Comparison of ENCODE assay signal across 10 mouse cellular contexts in the genomic region with DNA sequence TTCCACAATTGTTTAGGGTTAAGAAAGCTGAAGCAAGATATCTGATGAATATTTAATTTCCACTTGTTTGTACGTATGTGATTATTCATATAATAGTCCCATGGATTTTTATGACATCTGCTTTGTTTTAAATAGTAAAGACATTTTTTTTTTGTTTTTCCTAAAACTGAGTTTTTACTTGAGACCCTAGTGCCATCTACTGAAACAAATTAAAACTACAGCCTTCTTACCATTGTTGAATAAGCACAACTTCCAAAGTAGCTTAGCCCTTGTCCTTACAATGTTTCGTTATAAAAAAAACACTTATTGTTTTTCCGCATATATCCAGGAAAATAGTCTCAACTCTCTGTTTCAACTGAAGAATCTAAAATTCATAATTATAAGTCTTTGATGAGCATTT.
A peak's percentile ranks its signal among the peaks of the same experiment; 100 is the strongest.
DNase-seq lines count a peak whose midpoint lies in the region; ATAC-seq and TF ChIP-seq lines count a peak whose summit lies in the region.
"Had no signal": no experiment of that assay in that cellular context is flagged by ENCODE, and none has a peak within 500 bp of the region (broad histone marks: within the 10 kb centered on the region; RNA-seq: fewer than 3 reads in every experiment).

No protein-coding gene starts in this region.

- no peak for DNase-seq in heart, adult 2 months
- no peak for DNase-seq in heart, adult 9 months (ENCODE audit: low spot score in 2 of 2)
- peak; percentile 83 for DNase-seq in midbrain, embryonic 14.5 days
- DNase-seq in embryo, embryonic 10 days (ENCODE audit: low spot score): peak; percentile 26
- no peak for DNase-seq in stomach, postnatal 0 days (ENCODE audit: low spot score)
- no peak for DNase-seq in left cerebral cortex, adult 11 months (ENCODE audit: low spot score)
- no peak for DNase-seq in right cerebral cortex, postnatal 10 days (ENCODE audit: low spot score in 2 of 2)

- H3K4me3 ChIP-seq in heart, adult 2 months: no peak overlapping the region
- no peak overlapping the region for H3K4me3 ChIP-seq in midbrain, embryonic 14.5 days (replicated peaks; ENCODE audit: low read depth, low read length)
- no peak overlapping the region for H3K4me3 ChIP-seq in midbrain, embryonic 16.5 days (ENCODE audit: low read depth, low read length)
- no peak overlapping the region for H3K4me3 ChIP-seq in stomach, postnatal 0 days (ENCODE audit: low read depth, low read length)
- H3K4me3 ChIP-seq: embryonic facial prominence, embryonic 15.5 days; heart, embryonic 13.5 days had no signal

- no peaks in the 10 kb centered on the region for H3K9me3 ChIP-seq in midbrain, embryonic 14.5 days (ENCODE audit: control insufficient read depth, low read length)
- no peaks in the 10 kb centered on the region for H3K9me3 ChIP-seq in midbrain, embryonic 16.5 days (replicated peaks; ENCODE audit: control insufficient read depth, low read length, poor library complexity, severe bottlenecking)
- H3K9me3 ChIP-seq in stomach, postnatal 0 days (ENCODE audit: control insufficient read depth, low read length): no peaks in the 10 kb centered on the region
- H3K9me3 ChIP-seq: embryonic facial prominence, embryonic 15.5 days; heart, embryonic 13.5 days had no signal

- H3K9ac ChIP-seq in heart, adult 2 months (ENCODE audit: low read depth, low read length): no peak overlapping the region
- H3K9ac ChIP-seq in midbrain, embryonic 14.5 days (replicated peaks; ENCODE audit: low read length): no peak overlapping the region
- no peak overlapping the region for H3K9ac ChIP-seq in midbrain, embryonic 16.5 days (ENCODE audit: low read depth, low read length)
- no peak overlapping the region for H3K9ac ChIP-seq in stomach, postnatal 0 days (ENCODE audit: low read length)
- H3K9ac ChIP-seq: embryonic facial prominence, embryonic 15.5 days; heart, embryonic 13.5 days had no signal

- no peaks in the 10 kb centered on the region for H3K79me2 ChIP-seq in heart, adult 2 months (replicated peaks; ENCODE audit: control insufficient read depth, insufficient read depth, low read length)

- TF ChIP-seq CTCF in heart, adult 2 months (IDR thresholded peaks at IDR 0.05): peak; percentile 81
- peak; percentile 80 for TF ChIP-seq CTCF in stomach, postnatal 0 days (IDR thresholded peaks at IDR 0.05; ENCODE audit: low read depth)

- no peak for TF ChIP-seq EP300 in heart, adult 2 months (IDR thresholded peaks at IDR 0.05; ENCODE audit: insufficient read depth, low read depth, low read length)
- no peak for TF ChIP-seq EP300 in stomach, postnatal 0 days (optimal IDR thresholded peaks at IDR 0.05)

- no peak overlapping the region for H3K27ac ChIP-seq in heart, adult 2 months
- H3K27ac ChIP-seq in midbrain, embryonic 14.5 days (replicated peaks; ENCODE audit: low read depth, low read length): no peak overlapping the region
- H3K27ac ChIP-seq in midbrain, embryonic 16.5 days (ENCODE audit: low read length): no peak overlapping the region
- H3K27ac ChIP-seq in stomach, postnatal 0 days (replicated peaks): no peak overlapping the region
- H3K27ac ChIP-seq: embryonic facial prominence, embryonic 15.5 days; heart, embryonic 13.5 days had no signal

- H3K27me3 ChIP-seq in heart, adult 2 months (ENCODE audit: control insufficient read depth, insufficient read depth, low read length): no peaks in the 10 kb centered on the region
- no peaks in the 10 kb centered on the region for H3K27me3 ChIP-seq in midbrain, embryonic 14.5 days (ENCODE audit: control insufficient read depth, insufficient read depth, low read length)
- H3K27me3 ChIP-seq in midbrain, embryonic 16.5 days (ENCODE audit: control insufficient read depth, insufficient read depth, low read depth, low read length): no peaks in the 10 kb centered on the region
- no peaks in the 10 kb centered on the region for H3K27me3 ChIP-seq in stomach, postnatal 0 days (ENCODE audit: control insufficient read depth, insufficient read depth, low read length)
- H3K27me3 ChIP-seq: embryonic facial prominence, embryonic 15.5 days; heart, embryonic 13.5 days had no signal

- no peak for TF ChIP-seq POLR2A in heart, adult 2 months (IDR thresholded peaks at IDR 0.05; ENCODE audit: insufficient read depth, low read depth, low read length)

- intact Hi-C loops in heart, adult 2 months (cut with DNase I): loop anchor here (5.0 to 10.0 kb wide), 4 partner anchors 599 to 1342 kb away; no protein-coding TSS in a partner anchor

- WGBS in heart, adult 2 months: 34% methylated on average over 3 of the region's 3 CpGs
- WGBS in midbrain, embryonic 14.5 days: 36% methylated on average over 3 of the region's 3 CpGs
- WGBS in midbrain, embryonic 16.5 days: 35% methylated on average over 3 of the region's 3 CpGs
- 23% methylated on average over 3 of the region's 3 CpGs for WGBS in stomach, postnatal 0 days

- no peaks in the 10 kb centered on the region for H3K36me3 ChIP-seq in heart, adult 2 months (ENCODE audit: control insufficient read depth, insufficient read depth, low read length)
- no peaks in the 10 kb centered on the region for H3K36me3 ChIP-seq in midbrain, embryonic 14.5 days (ENCODE audit: control insufficient read depth, insufficient read depth, low read length)
- no peaks in the 10 kb centered on the region for H3K36me3 ChIP-seq in midbrain, embryonic 16.5 days (ENCODE audit: control insufficient read depth, insufficient read depth, low read length)
- no peaks in the 10 kb centered on the region for H3K36me3 ChIP-seq in stomach, postnatal 0 days (ENCODE audit: control insufficient read depth, insufficient read depth, low read length)
- H3K36me3 ChIP-seq: embryonic facial prominence, embryonic 15.5 days; heart, embryonic 13.5 days had no signal

- no peaks in the 10 kb centered on the region for H3K4me1 ChIP-seq in heart, adult 2 months (ENCODE audit: control insufficient read depth, insufficient read depth, low read length)
- no peaks in the 10 kb centered on the region for H3K4me1 ChIP-seq in midbrain, embryonic 14.5 days (ENCODE audit: control insufficient read depth, insufficient read depth, low read length)
- H3K4me1 ChIP-seq in midbrain, embryonic 16.5 days (ENCODE audit: control insufficient read depth, insufficient read depth, low read length): no peaks in the 10 kb centered on the region
- H3K4me1 ChIP-seq in stomach, postnatal 0 days (replicated peaks; ENCODE audit: control insufficient read depth, insufficient read depth): no peaks in the 10 kb centered on the region
- H3K4me1 ChIP-seq: embryonic facial prominence, embryonic 15.5 days; heart, embryonic 13.5 days had no signal

- H3K4me2 ChIP-seq in midbrain, embryonic 14.5 days (ENCODE audit: low read length): no peak overlapping the region
- no peak overlapping the region for H3K4me2 ChIP-seq in midbrain, embryonic 16.5 days (ENCODE audit: low read length)
- no peak overlapping the region for H3K4me2 ChIP-seq in stomach, postnatal 0 days (replicated peaks; ENCODE audit: low read depth)
- H3K4me2 ChIP-seq: embryonic facial prominence, embryonic 15.5 days; heart, embryonic 13.5 days had no signal

- no peak for ATAC-seq in midbrain, embryonic 14.5 days (ENCODE audit: low FRiP score, low TSS enrichment)
- ATAC-seq in midbrain, embryonic 16.5 days: no peak
- ATAC-seq in stomach, postnatal 0 days (ENCODE audit: low FRiP score, low TSS enrichment): no peak

Comparison
In these comparisons a context has a peak if more than half of its experiments do, and no peak if none do; other contexts are left out.
1. DNase-seq: peak in midbrain, embryonic 14.5 days (single experiment) and embryo, embryonic 10 days (single experiment); none in heart, adult 2 months (0 of 2), heart, adult 9 months (0 of 2), stomach, postnatal 0 days (single experiment), left cerebral cortex, adult 11 months (single experiment) and right cerebral cortex, postnatal 10 days (0 of 2).